Mouse (Mus musculus) heart, adult 8-10 months (tissue): ENCODE measurements around the gene Usp29. TPM values are rescaled to one million over a fixed set of nuclear protein-coding genes. Genes with fewer than 3 reads are reported as not detected.
A peak's percentile ranks its signal among the peaks of the same experiment; 100 is the strongest.

Experiments
- DNase-seq: peaks from one replicate; pipeline ENCODE4 v3.0.0; 2022; ENCODE audit warnings: low spot score
- total RNA-seq, 4 experiments: library from RNA; stranded (reverse); gene quantifications; 2 replicates each; pipeline ENCODE4 v1.2.4; 2022

The Usp29 gene
- total RNA-seq = not detected

DNA sequence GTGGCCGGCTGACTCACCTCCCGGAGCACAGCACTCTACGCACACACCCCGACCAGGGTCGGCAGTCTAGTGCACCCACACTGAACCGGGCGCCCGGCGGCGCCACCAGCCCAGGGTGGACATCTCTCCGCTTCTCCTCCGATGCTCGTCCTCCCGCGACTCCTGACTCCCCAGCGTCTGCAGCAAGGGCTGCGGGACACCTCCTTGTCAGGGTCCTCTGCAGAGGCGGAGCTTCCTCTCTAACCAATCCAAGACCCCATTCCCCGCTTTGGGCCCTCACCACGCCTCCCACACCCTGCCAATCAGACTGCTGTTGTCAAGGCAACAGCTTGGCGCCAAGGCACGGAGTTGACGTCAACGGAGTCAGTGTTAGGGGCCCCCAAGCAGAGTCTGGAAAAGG lies at the start of gene Usp29, which contains the start of gene Peg3:
Usp29 (plus strand) TSS at position 338 of the 400 bp plus-strand sequence.
Peg3 (minus strand) TSS at position 191 of the 400 bp plus-strand sequence.
- DNase-seq = peak; percentile 51

- DNase-seq = no peak
These were observed 44.9 kb upstream of the Usp29 start for GRCm38 (mm10) chr7:6685511-6685910.

DNA sequence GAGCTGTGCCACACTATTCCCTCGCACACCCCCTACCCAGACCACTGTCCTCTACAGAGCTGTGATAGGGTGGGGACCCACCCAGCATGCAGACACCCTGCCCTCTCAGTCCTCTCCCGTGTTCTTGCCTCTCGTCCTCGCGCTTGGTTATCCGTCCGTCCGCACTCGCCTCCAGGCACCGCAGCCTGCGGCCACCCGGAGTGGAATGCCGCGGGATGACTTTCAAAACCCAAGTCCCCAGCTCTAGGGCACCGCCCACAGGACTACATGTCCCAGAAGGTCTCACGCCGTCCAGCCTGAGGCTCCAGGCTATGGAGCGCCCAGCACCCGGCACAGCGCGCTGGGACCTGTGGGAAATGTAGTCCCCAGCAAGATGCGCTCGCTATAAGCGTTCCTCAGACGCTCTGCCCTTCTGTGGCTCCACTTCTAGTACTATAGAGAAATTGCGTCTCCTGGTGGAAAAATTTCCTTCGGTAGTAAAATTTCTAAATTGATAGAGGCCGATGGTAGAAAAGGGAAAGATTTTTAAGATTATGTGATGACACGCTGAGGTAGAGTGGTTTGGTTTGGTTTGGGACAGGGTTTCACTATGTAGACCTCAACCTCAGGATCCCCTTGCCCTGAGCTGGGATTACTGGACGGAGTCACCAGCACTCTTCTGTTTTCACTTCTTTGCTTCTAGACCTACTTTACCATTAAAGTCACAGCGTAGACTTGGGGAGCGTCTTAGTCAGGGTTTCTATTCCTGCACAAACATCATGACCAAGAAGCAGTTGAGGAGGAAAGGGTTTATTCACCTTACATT lies 33.9 kb upstream of the Usp29 start, which contains the start of gene Zim1:
Zim1 (minus strand) TSS at position 210 of the 805 bp plus-strand sequence.
- DNase-seq = peak; percentile 60

GRCm38 (mm10) chr7:6699230-6699629 lies 31.1 kb upstream of the Usp29 start:
- DNase-seq = no peak

DNA sequence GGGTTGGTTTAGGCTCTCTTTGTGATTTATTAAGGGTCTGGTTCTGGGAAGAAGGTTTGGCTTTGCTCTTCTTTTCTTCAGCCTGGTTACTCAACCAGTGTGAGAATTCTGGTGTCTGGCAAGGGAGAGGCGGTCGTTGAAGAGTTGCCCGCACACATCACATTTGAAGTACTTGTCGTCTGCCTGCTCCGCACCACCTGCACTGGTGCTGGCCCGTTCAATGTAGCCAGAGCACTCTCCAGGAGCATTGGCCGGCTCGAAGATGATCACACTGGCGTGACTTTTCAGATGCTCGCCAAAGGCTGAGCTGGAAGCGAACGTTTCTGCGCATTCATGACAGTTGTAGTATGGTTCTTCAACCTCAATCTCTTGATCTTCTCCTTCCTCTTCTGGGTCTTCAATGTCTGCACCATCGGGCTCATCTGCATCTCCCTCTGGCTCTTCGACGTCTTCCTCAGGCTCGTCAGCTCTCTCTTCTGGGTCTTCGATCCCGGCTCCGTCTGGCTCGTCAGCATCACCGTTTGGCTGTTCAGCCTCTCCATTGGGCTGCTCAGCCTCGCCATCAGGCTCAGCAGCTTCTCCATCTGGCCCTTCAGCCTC lies 22.9 kb upstream of the Usp29 start:
- no peak for DNase-seq

GRCm38 (mm10) chr7:6708451-6709180 lies 21.8 kb upstream of the Usp29 start:
- DNase-seq = no peak

- DNase-seq = no peak
These were observed 21.0 kb upstream of the Usp29 start for GRCm38 (mm10) chr7:6709396-6709795.

DNA sequence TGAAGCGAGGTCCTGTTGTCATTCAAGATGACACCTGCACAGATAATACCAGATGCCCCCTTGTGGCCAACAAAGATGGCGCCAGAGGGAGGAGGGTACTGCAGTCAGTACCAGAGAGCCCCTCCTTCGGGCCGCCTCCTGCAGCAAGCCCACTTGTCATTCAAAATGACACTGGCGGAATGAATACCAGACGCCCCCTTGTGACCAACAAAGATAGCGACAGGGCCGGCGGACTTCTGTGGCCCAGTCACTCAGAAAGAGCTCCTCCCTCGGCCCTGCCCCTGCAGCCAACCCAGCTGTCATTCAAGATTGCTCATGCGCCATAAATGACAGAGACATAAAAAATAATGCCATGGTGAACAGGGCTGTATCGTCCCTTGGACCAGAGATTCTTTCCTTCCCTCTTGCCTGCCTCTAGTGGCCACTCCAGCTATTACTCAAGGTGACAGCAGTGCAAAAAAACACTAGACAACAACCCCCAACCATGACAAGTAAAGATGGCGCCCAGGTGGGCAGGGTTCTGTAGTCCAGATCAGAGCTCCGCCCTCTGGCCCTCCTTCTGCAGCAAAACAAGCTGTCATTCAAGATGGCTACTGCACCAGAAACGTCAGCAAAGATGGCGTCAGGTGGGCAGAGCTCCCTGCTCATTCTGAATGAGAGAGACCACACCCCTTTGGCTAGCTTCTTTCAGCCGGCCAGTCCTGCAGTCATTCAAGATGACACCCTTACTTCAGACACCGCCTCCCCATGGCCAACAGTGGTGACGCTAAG lies 2.8 kb upstream of the Usp29 start:
- DNase-seq = peak; percentile 78

GRCm38 (mm10) chr7:6728263-6728931 lies 2.0 kb upstream of the Usp29 start:
- DNase-seq = peak; percentile 90

GRCm38 (mm10) chr7:6729061-6729817 lies 1.1 kb upstream of the Usp29 start:
- peak; percentile 92 for DNase-seq

- no peak for DNase-seq
These were observed 423 bp downstream of the Usp29 start for GRCm38 (mm10) chr7:6730801-6731200.

GRCm38 (mm10) chr7:6731373-6731772 lies 995 bp downstream of the Usp29 start:
- DNase-seq = no peak

DNA sequence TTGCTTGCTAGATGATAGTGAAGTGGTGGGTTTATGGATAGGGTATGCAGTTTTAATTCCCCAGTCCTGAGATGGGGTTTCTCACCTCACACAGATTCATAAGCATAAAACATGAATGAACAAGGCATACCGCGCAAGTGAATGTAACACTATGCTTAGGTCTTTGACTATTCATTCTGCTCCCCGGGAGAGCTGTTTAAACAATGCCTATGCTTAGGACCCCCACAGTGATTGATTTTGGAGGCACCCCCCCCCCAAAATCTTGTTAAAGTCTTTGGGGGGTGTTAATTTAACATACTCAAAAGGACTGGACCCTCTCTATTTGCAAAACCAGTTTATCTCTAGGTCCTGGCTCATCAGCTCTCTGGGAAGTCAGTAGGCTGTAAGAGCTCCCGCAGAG lies 1.6 kb downstream of the Usp29 start:
- DNase-seq = no peak

DNA sequence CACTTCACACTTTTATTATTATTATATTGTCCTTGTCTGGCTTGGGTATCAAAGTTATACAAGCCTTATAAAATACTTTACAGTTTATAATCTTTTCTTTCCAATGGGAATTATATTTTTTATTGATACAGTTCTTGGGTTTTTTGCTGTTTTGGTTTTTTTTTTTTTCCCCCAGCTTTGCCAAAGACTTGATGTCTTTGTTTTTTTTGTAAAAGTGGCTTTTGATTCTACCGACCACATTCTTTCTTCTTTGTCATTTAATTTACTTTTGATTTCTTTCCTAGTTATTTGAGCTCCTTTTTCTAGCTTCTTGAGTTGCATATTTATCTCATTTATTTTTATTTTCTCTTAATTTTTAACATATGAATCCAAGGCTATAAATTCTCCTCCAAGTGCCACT lies 5.7 kb downstream of the Usp29 start:
- no peak for DNase-seq

- DNase-seq = no peak
These were observed 14.0 kb downstream of the Usp29 start for GRCm38 (mm10) chr7:6744281-6744904.

DNA sequence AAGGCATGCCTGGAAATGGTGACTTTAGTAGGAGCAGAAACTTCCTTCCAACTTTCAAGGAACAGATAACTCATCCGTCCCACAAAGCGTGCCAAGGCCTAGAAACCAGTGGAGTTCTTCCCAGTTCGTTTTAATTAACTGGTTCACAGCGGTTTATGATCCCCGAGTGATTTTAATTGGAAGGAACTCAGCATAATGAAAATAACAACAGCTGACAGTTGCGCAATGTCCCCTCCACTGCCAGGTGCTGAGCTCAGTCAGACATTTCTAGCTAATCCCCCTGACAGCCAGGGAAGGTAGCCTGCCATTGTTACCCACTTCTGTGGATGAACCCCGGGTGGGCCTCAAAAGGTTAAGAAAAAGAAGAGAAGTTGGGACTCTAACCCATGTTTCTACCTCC lies 18.8 kb downstream of the Usp29 start:
- peak; percentile 40 for DNase-seq

GRCm38 (mm10) chr7:6753440-6753839 lies 23.1 kb downstream of the Usp29 start:
- no peak for DNase-seq

DNA sequence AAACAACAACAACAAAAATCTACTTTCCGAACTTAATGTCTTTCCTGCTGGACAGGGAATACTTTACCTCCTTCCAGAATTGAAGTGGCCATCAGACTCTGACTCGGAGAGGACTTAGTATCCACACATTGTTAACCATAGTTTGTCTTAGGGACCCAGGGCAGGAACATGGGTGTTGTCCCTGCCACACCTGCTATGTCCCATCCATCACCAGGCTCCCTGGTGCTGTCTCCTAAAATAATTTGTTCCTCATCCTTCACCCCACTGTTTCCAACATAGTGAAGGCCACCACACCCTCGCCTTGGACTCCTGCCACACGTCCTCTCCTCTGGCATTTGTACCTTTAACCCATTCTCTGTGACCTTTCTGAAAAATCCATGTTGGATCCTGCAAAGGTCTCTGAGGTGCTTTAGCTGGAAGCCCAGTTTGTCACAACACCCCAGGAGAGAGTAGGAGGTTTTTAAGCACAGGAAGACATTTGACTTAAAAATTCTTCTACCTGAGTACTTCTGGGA lies 26.5 kb downstream of the Usp29 start:
- no peak for DNase-seq

DNA sequence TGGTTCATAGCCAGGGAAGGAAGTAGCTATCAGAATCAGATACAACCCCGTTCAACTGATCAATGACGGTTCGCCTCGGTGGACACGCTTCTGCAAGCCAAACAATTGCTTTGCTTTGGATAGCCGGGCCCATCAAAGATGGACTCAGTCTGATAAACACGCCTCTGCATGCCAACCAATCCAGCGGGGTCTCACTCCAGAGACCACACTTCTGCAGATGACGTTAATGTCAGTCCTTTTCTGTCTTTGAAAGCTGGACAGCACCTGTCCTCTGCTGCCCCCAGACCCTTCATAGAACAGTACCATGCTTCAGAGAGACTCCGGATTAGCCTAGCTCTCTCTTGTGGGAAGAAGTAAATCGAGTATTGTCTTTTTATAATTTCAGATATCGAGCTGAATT lies 29.3 kb downstream of the Usp29 start:
- DNase-seq = no peak

DNA sequence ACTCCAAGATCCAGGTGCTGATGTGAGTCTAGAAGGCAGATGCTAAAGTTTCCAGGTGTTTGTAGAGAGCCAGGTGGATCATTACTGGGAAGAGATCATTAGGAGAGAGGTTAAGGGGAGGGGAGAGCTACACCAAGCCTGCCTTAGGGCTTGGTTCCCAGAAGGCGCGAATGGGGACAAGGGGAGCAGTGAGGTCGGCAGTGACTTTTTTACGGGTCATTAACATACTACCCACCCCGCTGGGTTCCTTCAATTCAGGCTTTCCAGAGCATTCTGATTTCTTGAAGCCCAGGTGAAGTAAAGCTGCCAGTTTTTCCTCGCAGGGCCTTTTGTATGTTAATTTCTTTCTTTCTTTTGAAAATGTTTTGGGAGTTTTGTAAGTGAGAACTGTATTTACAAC lies 29.8 kb downstream of the Usp29 start:
- no peak for DNase-seq
